Mouse (Mus musculus): ENCODE measurements at regions not wholly inside any gene's neighbourhood (a gene's known extent, or its start where the extent isn't known, plus 50 kb on each side); places are given as distances from the start of the nearest gene placed in this dataset.

GRCm38 (mm10) chr6:139391307-139391706 is 110.5 kb downstream of the Rergl start:
- Histone ChIP-seq H3K4me2 (ENCODE audit: low read length) (peak overlapping the region; percentile 43), H3K9ac (ENCODE audit: low read depth, low read length) (no peak overlapping the region), H3K4me3 (ENCODE audit: low read length) (no peak overlapping the region), H3K27ac (ENCODE audit: low read depth, low read length) (no peak overlapping the region), H3K4me1 (ENCODE audit: control insufficient read depth, insufficient read depth, low read depth, low read length) (no peaks in the 10 kb centered on the region; the same call in 1 of the 2 replicates), H3K27me3 (replicated peaks; ENCODE audit: control insufficient read depth, insufficient read depth, low read length) (no peaks in the 10 kb centered on the region), H3K9me3 (ENCODE audit: control insufficient read depth, low read length) (no peaks in the 10 kb centered on the region), H3K36me3 (ENCODE audit: control insufficient read depth, insufficient read depth, low read length) (no peaks in the 10 kb centered on the region)
- ATAC-seq, result peak; percentile 69
- 3% methylated on average over 13 of the region's 13 CpGs for WGBS

GRCm38 (mm10) chr6:139350939-139351338 is 150.8 kb downstream of the Rergl start:
- 86% methylated on average over 2 of the region's 2 CpGs for WGBS
- no peak overlapping the region for H3K9ac ChIP-seq (ENCODE audit: low read depth, low read length)
- H3K36me3 ChIP-seq (ENCODE audit: control insufficient read depth, insufficient read depth, low read length), result no peaks in the 10 kb centered on the region
- no peak for ATAC-seq
- H3K27ac ChIP-seq (ENCODE audit: low read depth, low read length), result no peak overlapping the region
- H3K27me3 ChIP-seq (replicated peaks; ENCODE audit: control insufficient read depth, insufficient read depth, low read length), result no peaks in the 10 kb centered on the region
- no peak overlapping the region for H3K4me2 ChIP-seq (ENCODE audit: low read length)
- no peak overlapping the region for H3K4me3 ChIP-seq (ENCODE audit: low read length)
- no peaks in the 10 kb centered on the region for H3K9me3 ChIP-seq (ENCODE audit: control insufficient read depth, low read length)
- no peaks in the 10 kb centered on the region for H3K4me1 ChIP-seq (ENCODE audit: control insufficient read depth, insufficient read depth, low read depth, low read length)

GRCm38 (mm10) chr6:139325226-139325625 is 176.6 kb downstream of the Rergl start:
- Histone ChIP-seq H3K27ac (ENCODE audit: low read depth, low read length) (no peak overlapping the region), H3K9me3 (ENCODE audit: control insufficient read depth, low read length) (no peaks in the 10 kb centered on the region), H3K9ac (ENCODE audit: low read depth, low read length) (no peak overlapping the region), H3K4me3 (ENCODE audit: low read length) (no peak overlapping the region), H3K36me3 (ENCODE audit: control insufficient read depth, insufficient read depth, low read length) (no peaks in the 10 kb centered on the region), H3K27me3 (replicated peaks; ENCODE audit: control insufficient read depth, insufficient read depth, low read length) (no peaks in the 10 kb centered on the region), H3K4me1 (ENCODE audit: control insufficient read depth, insufficient read depth, low read depth, low read length) (no peaks in the 10 kb centered on the region), H3K4me2 (ENCODE audit: low read length) (no peak overlapping the region)
- WGBS, result 93% methylated on average over 7 of the region's 7 CpGs
- no peak for ATAC-seq

- H3K9ac ChIP-seq (ENCODE audit: low read depth, low read length), result no peak overlapping the region
- peak; percentile 88 for ATAC-seq
- H3K4me3 ChIP-seq (ENCODE audit: low read length), result no peak overlapping the region
- WGBS, result 19% methylated on average over 5 of the region's 5 CpGs
- H3K27me3 ChIP-seq (replicated peaks; ENCODE audit: control insufficient read depth, insufficient read depth, low read length), result no peaks in the 10 kb centered on the region
- no peaks in the 10 kb centered on the region for H3K36me3 ChIP-seq (ENCODE audit: control insufficient read depth, insufficient read depth, low read length)
- H3K27ac ChIP-seq (ENCODE audit: low read depth, low read length), result no peak overlapping the region
- H3K9me3 ChIP-seq (ENCODE audit: control insufficient read depth, low read length), result no peaks in the 10 kb centered on the region
- H3K4me2 ChIP-seq (ENCODE audit: low read length), result no peak overlapping the region
- H3K4me1 ChIP-seq (ENCODE audit: control insufficient read depth, insufficient read depth, low read depth, low read length), result no peaks in the 10 kb centered on the region
These were observed 194.1 kb downstream of the Rergl start for GRCm38 (mm10) chr6:139307651-139308050.

GRCm38 (mm10) chr6:139304306-139304705 is 197.5 kb downstream of the Rergl start:
- Histone ChIP-seq H3K4me2 (ENCODE audit: low read length) (no peak overlapping the region), H3K27me3 (replicated peaks; ENCODE audit: control insufficient read depth, insufficient read depth, low read length) (no peaks in the 10 kb centered on the region), H3K9ac (ENCODE audit: low read depth, low read length) (no peak overlapping the region), H3K36me3 (ENCODE audit: control insufficient read depth, insufficient read depth, low read length) (no peaks in the 10 kb centered on the region), H3K27ac (ENCODE audit: low read depth, low read length) (no peak overlapping the region), H3K9me3 (ENCODE audit: control insufficient read depth, low read length) (no peaks in the 10 kb centered on the region), H3K4me3 (ENCODE audit: low read length) (no peak overlapping the region), H3K4me1 (ENCODE audit: control insufficient read depth, insufficient read depth, low read depth, low read length) (no peaks in the 10 kb centered on the region)
- 74% methylated on average over 2 of the region's 2 CpGs for WGBS
- no peak for ATAC-seq

- H3K9ac ChIP-seq (ENCODE audit: low read depth, low read length), result no peak overlapping the region
- H3K36me3 ChIP-seq (ENCODE audit: control insufficient read depth, insufficient read depth, low read length), result no peaks in the 10 kb centered on the region
- no peak overlapping the region for H3K4me2 ChIP-seq (ENCODE audit: low read length)
- no peaks in the 10 kb centered on the region for H3K27me3 ChIP-seq (replicated peaks; ENCODE audit: control insufficient read depth, insufficient read depth, low read length)
- ATAC-seq, result no peak
- no peak overlapping the region for H3K27ac ChIP-seq (ENCODE audit: low read depth, low read length)
- WGBS, result 57% methylated on average over 2 of the region's 2 CpGs
- H3K9me3 ChIP-seq (ENCODE audit: control insufficient read depth, low read length), result no peaks in the 10 kb centered on the region
- no peak overlapping the region for H3K4me3 ChIP-seq (ENCODE audit: low read length)
- H3K4me1 ChIP-seq (ENCODE audit: control insufficient read depth, insufficient read depth, low read depth, low read length), result no peaks in the 10 kb centered on the region
These were observed 206.1 kb downstream of the Rergl start for GRCm38 (mm10) chr6:139295701-139296100.

- H3K4me3 ChIP-seq (ENCODE audit: low read length), result no peak overlapping the region
- no peaks in the 10 kb centered on the region for H3K27me3 ChIP-seq (replicated peaks; ENCODE audit: control insufficient read depth, insufficient read depth, low read length)
- 60% methylated on average over 4 of the region's 4 CpGs for WGBS
- no peak for ATAC-seq
- no peak overlapping the region for H3K4me2 ChIP-seq (ENCODE audit: low read length)
- H3K36me3 ChIP-seq (ENCODE audit: control insufficient read depth, insufficient read depth, low read length), result no peaks in the 10 kb centered on the region
- no peak overlapping the region for H3K9ac ChIP-seq (ENCODE audit: low read depth, low read length)
- no peaks in the 10 kb centered on the region for H3K9me3 ChIP-seq (ENCODE audit: control insufficient read depth, low read length)
- no peak overlapping the region for H3K27ac ChIP-seq (ENCODE audit: low read depth, low read length)
- H3K4me1 ChIP-seq (ENCODE audit: control insufficient read depth, insufficient read depth, low read depth, low read length), result no peaks in the 10 kb centered on the region
These were observed 222.7 kb downstream of the Rergl start for GRCm38 (mm10) chr6:139279093-139279492.

- WGBS, result 67% methylated on average over 3 of the region's 3 CpGs
- Histone ChIP-seq H3K4me1 (ENCODE audit: control insufficient read depth, insufficient read depth, low read depth, low read length) (no peaks in the 10 kb centered on the region), H3K4me3 (ENCODE audit: low read length) (no peak overlapping the region), H3K27me3 (replicated peaks; ENCODE audit: control insufficient read depth, insufficient read depth, low read length) (no peaks in the 10 kb centered on the region), H3K36me3 (ENCODE audit: control insufficient read depth, insufficient read depth, low read length) (no peaks in the 10 kb centered on the region), H3K9me3 (ENCODE audit: control insufficient read depth, low read length) (no peaks in the 10 kb centered on the region), H3K4me2 (ENCODE audit: low read length) (no peak overlapping the region), H3K9ac (ENCODE audit: low read depth, low read length) (no peak overlapping the region), H3K27ac (ENCODE audit: low read depth, low read length) (no peak overlapping the region)
- no peak for ATAC-seq
These were observed 226.3 kb downstream of the Rergl start for GRCm38 (mm10) chr6:139275512-139275911.

GRCm38 (mm10) chr6:139253704-139254103 is 248.1 kb downstream of the Rergl start:
- WGBS, result 94% methylated on average over 4 of the region's 4 CpGs
- Histone ChIP-seq H3K4me2 (ENCODE audit: low read length) (no peak overlapping the region), H3K36me3 (ENCODE audit: control insufficient read depth, insufficient read depth, low read length) (no peaks in the 10 kb centered on the region), H3K4me1 (ENCODE audit: control insufficient read depth, insufficient read depth, low read depth, low read length) (no peaks in the 10 kb centered on the region), H3K9ac (ENCODE audit: low read depth, low read length) (no peak overlapping the region), H3K27ac (ENCODE audit: low read depth, low read length) (no peak overlapping the region), H3K27me3 (replicated peaks; ENCODE audit: control insufficient read depth, insufficient read depth, low read length) (no peaks in the 10 kb centered on the region), H3K4me3 (ENCODE audit: low read length) (no peak overlapping the region), H3K9me3 (ENCODE audit: control insufficient read depth, low read length) (no peaks in the 10 kb centered on the region)
- ATAC-seq, result no peak

- peak; percentile 89 for ATAC-seq
- H3K36me3 ChIP-seq (ENCODE audit: control insufficient read depth, insufficient read depth, low read length), result no peaks in the 10 kb centered on the region
- H3K4me3 ChIP-seq (ENCODE audit: low read length), result no peak overlapping the region
- no peaks in the 10 kb centered on the region for H3K4me1 ChIP-seq (ENCODE audit: control insufficient read depth, insufficient read depth, low read depth, low read length)
- H3K27ac ChIP-seq (ENCODE audit: low read depth, low read length), result no peak overlapping the region
- no peak overlapping the region for H3K4me2 ChIP-seq (ENCODE audit: low read length)
- WGBS, result 37% methylated on average over 11 of the region's 11 CpGs
- H3K9me3 ChIP-seq (ENCODE audit: control insufficient read depth, low read length), result no peaks in the 10 kb centered on the region
- no peaks in the 10 kb centered on the region for H3K27me3 ChIP-seq (replicated peaks; ENCODE audit: control insufficient read depth, insufficient read depth, low read length)
- no peak overlapping the region for H3K9ac ChIP-seq (ENCODE audit: low read depth, low read length)
These were observed 252.7 kb downstream of the Rergl start for GRCm38 (mm10) chr6:139248920-139249547.

All from hindbrain, embryonic 16.5 days (tissue).